Mouse (Mus musculus) ES-CJ7 (cell line): ENCODE results near the gene Ogfrl1.

Experiments
- DNase-seq: peaks from one replicate; pipeline ENCODE4 v3.0.0; 2011; ENCODE audit warnings: low read depth, low spot score

Ogfrl1 gene

GRCm38 (mm10) chr1:23351756-23352155 is 45.8 kb downstream of the Ogfrl1 start:
- DNase-seq = no peak

GRCm38 (mm10) chr1:23345633-23346032 is 51.9 kb downstream of the Ogfrl1 start:
- DNase-seq = no peak

GRCm38 (mm10) chr1:23342864-23343263 is 54.7 kb downstream of the Ogfrl1 start:
- DNase-seq = no peak

- no peak for DNase-seq
Observed at GRCm38 (mm10) chr1:23342224-23342623, 55.3 kb downstream of the Ogfrl1 start.

GRCm38 (mm10) chr1:23335726-23336363 is 61.7 kb downstream of the Ogfrl1 start:
- DNase-seq = no peak

GRCm38 (mm10) chr1:23335050-23335449 is 62.5 kb downstream of the Ogfrl1 start:
- no peak for DNase-seq

- DNase-seq = no peak
Observed at GRCm38 (mm10) chr1:23332192-23332591, 65.4 kb downstream of the Ogfrl1 start.

GRCm38 (mm10) chr1:23325160-23325559 is 72.4 kb downstream of the Ogfrl1 start:
- no peak for DNase-seq

- peak; percentile 24 for DNase-seq
Observed at GRCm38 (mm10) chr1:23324226-23324625, 73.3 kb downstream of the Ogfrl1 start.

- DNase-seq = no peak
Observed at GRCm38 (mm10) chr1:23323286-23323685, 74.3 kb downstream of the Ogfrl1 start.

GRCm38 (mm10) chr1:23322208-23322607 is 75.4 kb downstream of the Ogfrl1 start:
- DNase-seq = no peak

- no peak for DNase-seq
Observed at GRCm38 (mm10) chr1:23321331-23321851, 76.2 kb downstream of the Ogfrl1 start.

- DNase-seq = no peak
Observed at GRCm38 (mm10) chr1:23320591-23321195, 76.9 kb downstream of the Ogfrl1 start.
